Mouse (Mus musculus) liver, postnatal 0 days (tissue): ENCODE measurements at regions not wholly inside any gene's neighbourhood (a gene's known extent, or its start where the extent isn't known, plus 50 kb on each side); places are given as distances from the start of the nearest gene placed in this dataset.

Source experiments
- ATAC-seq: fragments of 200-750 bp; cut with Nextera tagmentation; 2 replicates; pipeline ENCODE4 v1.8.0; 2017; ENCODE audit warnings: mild to moderate bottlenecking, moderate library complexity
- DNase-seq: peaks from one replicate; pipeline ENCODE4 v3.0.0-alpha.2; 2016
- H3K27ac ChIP-seq: fragments of 300-500 bp; sonication (generic); 2 replicates; pipeline ENCODE4 v1.5.1; 2014; ENCODE audit warnings: antibody characterized with exemption, moderate library complexity, mild to moderate bottlenecking, low read depth
- H3K27me3 ChIP-seq: fragments of 300-500 bp; sonication (generic); 2 replicates; pipeline ENCODE4 v1.6.1; 2014; ENCODE audit warnings: low read length, control low read depth, mixed read lengths; ENCODE audit not compliant: insufficient read depth
- H3K36me3 ChIP-seq: fragments of 300-500 bp; sonication (generic); replicated peaks from 2 replicates; pipeline ENCODE4 v1.6.1; 2014; ENCODE audit warnings: mild to moderate bottlenecking, control low read depth, low read length, moderate library complexity, mixed read lengths; ENCODE audit not compliant: insufficient read depth
- H3K4me1 ChIP-seq: fragments of 300-500 bp; sonication (generic); 2 replicates; pipeline ENCODE4 v1.6.1; 2014; ENCODE audit warnings: antibody characterized with exemption, mild to moderate bottlenecking, control low read depth; ENCODE audit not compliant: insufficient read depth
- H3K4me2 ChIP-seq: fragments of 300-500 bp; sonication (generic); 2 replicates; pipeline ENCODE4 v1.6.1; 2014; ENCODE audit warnings: low read depth, mild to moderate bottlenecking, low read length, moderate library complexity, mixed read lengths
- H3K4me3 ChIP-seq: fragments of 300-500 bp; sonication (generic); 2 replicates; pipeline ENCODE4 v1.5.1; 2014; ENCODE audit warnings: low read depth, low read length
- H3K9ac ChIP-seq: fragments of 300-500 bp; sonication (generic); replicated peaks from 2 replicates; pipeline ENCODE4 v1.6.1; 2014; ENCODE audit warnings: mild to moderate bottlenecking, moderate library complexity
- H3K9me3 ChIP-seq: fragments of 300-500 bp; sonication (generic); 2 replicates; pipeline ENCODE4 v1.6.1; 2016; ENCODE audit warnings: mild to moderate bottlenecking, control low read depth, low read length, mixed read lengths
- CTCF ChIP-seq: sonication (generic); IDR thresholded peaks from 2 replicates; pipeline ENCODE4 v1.5.1; 2016; ENCODE audit warnings: antibody characterized with exemption, low read depth
- EP300 ChIP-seq: IDR thresholded peaks from 2 replicates; pipeline ENCODE4 v1.6.1; 2016; ENCODE audit warnings: antibody characterized with exemption, low read depth, mild to moderate bottlenecking
- WGBS: fragments of 180-500 bp; shearing (Covaris S2); extraction: QIAGEN DNeasy Blood & Tissue Kit; methylation state at CpG from one replicate; pipeline ENCODE4 v1.1.7; 2014; ENCODE audit not compliant: insufficient replicate concordance; 5-methylcytosine and 5-hydroxymethylcytosine counted together

DNA sequence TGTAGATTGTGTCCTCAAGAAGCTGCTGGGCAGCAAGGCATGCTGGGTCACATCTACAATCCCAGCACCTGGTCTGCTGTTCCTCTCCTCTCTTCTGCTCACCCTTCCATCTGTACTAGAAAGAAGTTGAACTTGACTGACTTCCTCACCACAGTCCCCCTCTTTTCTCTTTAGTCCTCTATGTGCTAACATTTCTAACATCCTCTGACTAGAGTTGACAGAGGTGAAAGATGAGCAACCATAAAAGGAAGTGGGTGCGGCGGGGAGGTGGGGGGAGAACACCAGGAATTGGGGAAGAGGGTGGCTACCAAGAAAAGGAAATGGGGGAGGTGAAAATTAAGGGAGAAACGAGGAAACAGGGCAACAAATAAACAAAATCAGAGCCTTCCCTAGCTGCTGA is 319.3 kb downstream of the Insc start:
- H3K27me3 ChIP-seq, result no peaks in the 10 kb centered on the region
- H3K27ac ChIP-seq, result no peak overlapping the region
- no peak overlapping the region for H3K4me2 ChIP-seq
- H3K4me1 ChIP-seq, result no peaks in the 10 kb centered on the region
- TF ChIP-seq CTCF (no peak), EP300 (no peak)
- DNase-seq (no peak), ATAC-seq (no peak)
- no peak overlapping the region for H3K9ac ChIP-seq
- no peaks in the 10 kb centered on the region for H3K9me3 ChIP-seq
- H3K4me3 ChIP-seq, result no peak overlapping the region
- WGBS, result 19% methylated on average over 3 of the region's 3 CpGs
- H3K36me3 ChIP-seq, result no peaks in the 10 kb centered on the region

DNA sequence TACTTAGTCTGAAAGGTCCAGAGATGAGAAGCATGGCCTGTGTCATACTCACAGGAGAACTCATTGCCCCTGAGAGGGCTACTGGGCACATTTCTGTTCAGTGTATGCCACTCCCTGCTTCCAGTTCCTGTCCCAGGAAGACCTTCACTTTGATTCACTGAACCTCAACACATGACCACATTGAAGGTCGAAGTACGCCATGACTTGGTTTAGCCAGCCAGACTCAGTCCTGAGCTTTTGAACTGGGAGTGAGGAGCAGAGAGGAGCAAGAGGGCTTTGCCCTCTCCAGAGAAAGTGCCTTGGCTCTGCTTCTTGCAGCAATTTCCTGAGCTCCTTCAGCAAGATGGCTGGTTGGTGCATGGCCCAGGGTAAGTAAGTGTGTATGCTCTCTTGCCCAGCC is 324.1 kb downstream of the Insc start:
- Histone ChIP-seq H3K9me3 (no peaks in the 10 kb centered on the region), H3K36me3 (no peaks in the 10 kb centered on the region), H3K4me2 (no peak overlapping the region), H3K27me3 (no peaks in the 10 kb centered on the region), H3K4me1 (no peaks in the 10 kb centered on the region), H3K4me3 (no peak overlapping the region), H3K9ac (no peak overlapping the region), H3K27ac (no peak overlapping the region)
- ATAC-seq (no peak), DNase-seq (no peak)
- TF ChIP-seq EP300 (no peak), CTCF (no peak)
- WGBS, result 77% methylated on average over 2 of the region's 2 CpGs

DNA sequence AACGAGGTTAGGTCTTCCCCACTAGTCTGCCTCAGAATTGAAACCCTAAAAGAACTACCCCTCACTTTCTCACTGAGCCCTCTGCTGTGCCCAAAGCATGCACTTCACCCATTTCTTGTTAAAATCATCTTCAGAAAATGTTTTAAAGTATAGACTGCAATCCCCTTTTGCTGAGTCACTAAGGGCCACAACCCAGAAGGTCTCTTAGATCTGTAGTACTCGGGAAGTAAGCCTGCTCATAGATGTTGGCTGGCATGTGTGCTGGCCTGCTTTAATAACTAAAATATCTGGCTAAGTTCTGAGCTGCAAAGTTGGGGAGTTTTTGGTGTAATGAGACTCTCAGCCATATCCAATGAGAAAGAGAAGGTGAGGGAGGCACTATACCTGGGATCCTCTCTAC is 329.9 kb downstream of the Insc start:
- H3K4me2 ChIP-seq, result no peak overlapping the region
- H3K27me3 ChIP-seq, result no peaks in the 10 kb centered on the region
- no peak overlapping the region for H3K27ac ChIP-seq
- H3K36me3 ChIP-seq, result no peaks in the 10 kb centered on the region
- DNase-seq (no peak), ATAC-seq (no peak)
- TF ChIP-seq EP300 (no peak), CTCF (no peak)
- H3K4me1 ChIP-seq, result no peaks in the 10 kb centered on the region
- H3K4me3 ChIP-seq, result no peak overlapping the region
- no peak overlapping the region for H3K9ac ChIP-seq
- WGBS, result 41% methylated on average over 2 of the region's 2 CpGs
- no peaks in the 10 kb centered on the region for H3K9me3 ChIP-seq

DNA sequence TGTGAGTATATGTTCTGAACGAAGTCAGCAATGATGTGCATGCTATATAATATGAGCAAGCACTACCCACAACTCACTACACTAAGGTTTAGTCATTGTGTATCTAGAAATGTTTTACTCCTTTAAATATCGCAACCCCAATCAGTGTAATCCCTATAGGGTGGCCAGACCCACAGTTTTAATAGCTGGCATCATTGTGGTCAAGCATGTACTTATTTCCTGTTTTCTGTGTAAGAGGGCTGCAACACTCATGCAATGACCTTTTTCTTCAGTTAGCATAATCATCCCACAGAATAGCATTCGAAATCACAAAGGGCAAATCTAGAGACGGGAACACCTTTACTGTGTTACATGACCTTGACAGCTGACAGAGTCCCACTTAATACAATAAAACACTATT is 333.3 kb downstream of the Insc start:
- no peak overlapping the region for H3K27ac ChIP-seq
- H3K4me1 ChIP-seq, result no peaks in the 10 kb centered on the region
- H3K4me2 ChIP-seq, result no peak overlapping the region
- no peak overlapping the region for H3K9ac ChIP-seq
- WGBS, result 73% methylated on average over 4 of the region's 4 CpGs
- no peaks in the 10 kb centered on the region for H3K9me3 ChIP-seq
- H3K4me3 ChIP-seq, result no peak overlapping the region
- no peak for DNase-seq
- no peak for ATAC-seq
- no peaks in the 10 kb centered on the region for H3K27me3 ChIP-seq
- H3K36me3 ChIP-seq, result no peaks in the 10 kb centered on the region
- no peak for TF ChIP-seq CTCF
- TF ChIP-seq EP300, result no peak

DNA sequence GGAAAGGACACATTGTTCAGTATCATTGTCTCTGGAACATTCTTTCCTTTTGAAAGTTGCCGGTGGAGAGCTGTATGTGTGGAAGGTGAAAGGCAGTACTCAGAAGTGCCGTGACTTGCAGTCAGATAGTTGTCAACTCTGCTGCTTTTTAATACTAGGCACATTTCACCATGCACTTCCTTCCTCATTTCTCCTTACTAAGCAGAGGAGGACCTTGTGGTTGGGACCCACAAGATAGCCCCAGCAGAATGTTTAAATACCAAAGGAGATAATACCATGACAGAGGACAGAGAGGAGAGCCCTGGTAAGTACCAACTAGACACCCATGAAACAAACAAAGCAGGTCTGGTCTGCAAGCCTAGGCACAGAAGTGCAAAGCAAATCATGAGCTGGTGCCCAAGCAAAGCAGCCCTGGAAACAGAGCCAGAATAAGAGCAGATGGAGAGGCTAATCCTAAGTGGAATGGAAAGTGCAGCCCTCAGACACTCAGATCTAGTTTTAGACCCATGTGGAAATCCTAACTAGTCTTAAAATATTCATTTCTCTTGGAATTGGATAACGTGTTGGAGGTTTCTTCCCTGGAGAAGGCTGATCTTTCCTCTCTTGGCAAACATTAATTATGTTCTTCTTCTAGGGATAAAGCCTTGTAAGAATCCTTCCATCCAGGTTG is 341.4 kb downstream of the Insc start:
- no peaks in the 10 kb centered on the region for H3K9me3 ChIP-seq
- no peak overlapping the region for H3K27ac ChIP-seq
- WGBS, result 37% methylated on average over 3 of the region's 3 CpGs
- no peak overlapping the region for H3K4me3 ChIP-seq
- H3K9ac ChIP-seq, result no peak overlapping the region
- no peaks in the 10 kb centered on the region for H3K36me3 ChIP-seq
- no peak for TF ChIP-seq CTCF
- no peak for TF ChIP-seq EP300
- DNase-seq (no peak), ATAC-seq (no peak)
- H3K4me1 ChIP-seq, result no peaks in the 10 kb centered on the region
- H3K4me2 ChIP-seq, result no peak overlapping the region
- H3K27me3 ChIP-seq, result no peaks in the 10 kb centered on the region

DNA sequence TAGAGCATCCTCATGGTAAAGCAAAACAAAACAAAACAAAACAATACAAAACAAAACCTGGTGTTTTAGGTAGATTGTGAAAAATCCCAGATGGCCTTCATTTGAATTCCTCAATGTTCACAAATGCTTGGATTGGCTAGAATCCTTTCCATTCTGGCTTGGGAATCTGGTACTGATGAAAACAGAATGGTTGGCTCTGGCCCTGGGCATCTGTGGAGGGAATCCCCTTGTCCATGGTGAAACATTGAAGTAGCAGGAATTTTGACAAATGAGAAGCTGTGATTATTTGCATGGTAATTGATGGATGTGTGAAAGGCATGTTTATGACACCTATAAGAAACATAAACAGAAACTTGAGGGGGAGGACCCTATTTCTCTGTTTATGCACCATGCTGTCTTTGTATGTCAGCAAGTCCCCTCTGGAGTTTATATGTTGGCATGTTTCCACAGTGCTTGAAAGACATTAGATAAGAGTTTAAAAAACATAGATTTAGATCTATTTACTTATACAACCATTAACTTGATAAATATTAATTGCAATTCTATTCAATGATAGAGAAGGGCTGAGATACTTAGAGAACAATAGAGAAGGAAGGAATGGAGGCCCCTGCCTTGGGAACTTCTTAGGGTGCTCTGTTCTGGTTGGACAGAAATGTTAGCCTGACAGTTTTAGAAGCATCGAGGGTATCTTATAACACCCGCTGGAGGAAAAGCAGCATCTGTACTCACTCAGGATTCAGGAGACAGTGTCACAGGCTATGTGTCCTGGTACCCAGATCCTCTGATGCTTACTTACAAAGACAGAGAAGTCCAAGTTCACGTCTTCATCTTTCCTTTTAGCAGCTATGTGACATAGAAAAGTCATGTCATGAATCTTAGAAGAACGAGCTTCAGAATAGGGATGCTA is 343.3 kb downstream of the Insc start:
- ATAC-seq, result no peak
- no peaks in the 10 kb centered on the region for H3K4me1 ChIP-seq
- H3K27ac ChIP-seq, result no peak overlapping the region
- H3K9ac ChIP-seq, result no peak overlapping the region
- H3K4me2 ChIP-seq, result no peak overlapping the region
- no peak overlapping the region for H3K4me3 ChIP-seq
- WGBS, result 76% methylated on average over 4 of the region's 4 CpGs
- H3K9me3 ChIP-seq, result no peaks in the 10 kb centered on the region
- no peaks in the 10 kb centered on the region for H3K27me3 ChIP-seq
- H3K36me3 ChIP-seq, result no peaks in the 10 kb centered on the region
- DNase-seq, result no peak
- TF ChIP-seq CTCF (no peak), EP300 (no peak)
